ENCODE assay signal across 20 mouse cellular contexts in the genomic region with DNA sequence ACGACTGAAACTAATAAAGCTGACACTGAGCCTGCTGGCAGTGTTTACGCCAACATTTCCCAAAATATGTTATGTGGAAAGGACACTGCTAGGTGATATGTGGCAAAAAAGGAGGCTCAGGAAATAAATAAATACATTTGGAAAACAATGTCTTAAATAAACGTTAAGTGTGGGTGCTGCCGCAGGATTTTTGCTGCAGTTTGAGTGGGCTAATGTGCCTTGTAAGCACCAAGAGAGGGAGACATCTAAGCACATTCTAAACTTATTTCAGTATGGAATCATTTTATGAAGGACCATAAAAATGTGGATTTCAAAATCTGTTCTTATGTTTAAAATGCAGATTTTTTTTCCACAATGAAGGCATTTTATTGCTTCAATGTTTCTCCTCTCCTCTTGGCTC.
DNase-seq lines count a peak whose midpoint lies in the region; ATAC-seq and TF ChIP-seq lines count a peak whose summit lies in the region.
"Had no signal": no experiment of that assay in that cellular context is flagged by ENCODE, and none has a peak within 500 bp of the region (broad histone marks: within the 10 kb centered on the region; RNA-seq: fewer than 3 reads in every experiment).

No protein-coding gene starts in this region.

- no peak overlapping the region for H3K4me2 ChIP-seq in hindbrain, embryonic 11.5 days (replicated peaks; ENCODE audit: low read depth, low read length)
- H3K4me2 ChIP-seq: heart, embryonic 11.5 days; hindbrain, embryonic 13.5 days had no signal

- WGBS in hindbrain, embryonic 11.5 days, result 90% methylated on average over 4 of the region's 4 CpGs

- no peaks in the 10 kb centered on the region for H3K9me3 ChIP-seq in hindbrain, embryonic 11.5 days (ENCODE audit: control insufficient read depth, low read length)
- H3K9me3 ChIP-seq: forebrain, embryonic 10.5 days; hindbrain, embryonic 13.5 days had no signal

- H3K27me3 ChIP-seq in hindbrain, embryonic 11.5 days (ENCODE audit: control insufficient read depth, insufficient read depth, low read length), result no peaks in the 10 kb centered on the region
- H3K27me3 ChIP-seq: hindbrain, embryonic 13.5 days had no signal

- no peak for ATAC-seq in hindbrain, embryonic 11.5 days (ENCODE audit: low FRiP score)
- ATAC-seq: CD4-positive, CD25-positive, alpha-beta regulatory T cell, adult 4 months; forebrain, embryonic 14.5 days; hindbrain, embryonic 16.5 days had no signal

- TF ChIP-seq CTCF in layer of hippocampus, adult 2 months (conservative IDR thresholded peaks at IDR 0.05), result peak; percentile 28

- H3K36me3 ChIP-seq in hindbrain, embryonic 11.5 days (ENCODE audit: control insufficient read depth, insufficient read depth, low read length), result no peaks in the 10 kb centered on the region
- H3K36me3 ChIP-seq: forebrain, embryonic 10.5 days; hindbrain, embryonic 13.5 days had no signal

- H3K9ac ChIP-seq in hindbrain, embryonic 11.5 days (ENCODE audit: low read depth, low read length), result no peak overlapping the region
- H3K9ac ChIP-seq: hindbrain, embryonic 13.5 days had no signal

- DNase-seq in layer of hippocampus, adult 2 months (ENCODE audit: low spot score in 2 of 2), result no peak
- DNase-seq in layer of hippocampus, postnatal 10 days (ENCODE audit: low spot score in 2 of 2), result no peak
- peak; percentile 31 to 42 for DNase-seq in right cerebral cortex, adult 2 months (ENCODE audit: low spot score in 2 of 2)
- no peak for DNase-seq in right cerebral cortex, adult 18-20 months
- DNase-seq in telencephalon, adult 2 months (ENCODE audit: low read depth, low spot score), result peak; percentile 44
- no peak for DNase-seq in hindbrain, embryonic 11.5 days (ENCODE audit: low spot score)
- DNase-seq: adrenal gland, adult 2 months; adrenal gland, postnatal 14 days; cerebellum, adult 11-12 months; cerebellum, adult 8-10 months; cerebellum, postnatal 10 days; gastrocnemius, adult 2 months; gastrocnemius, postnatal 14 days; heart, adult 11 months had no signal

- H3K4me3 ChIP-seq in layer of hippocampus, adult 2 months, result no peak overlapping the region
- H3K4me3 ChIP-seq in hindbrain, embryonic 11.5 days (ENCODE audit: low read depth, low read length), result no peak overlapping the region
- H3K4me3 ChIP-seq: forebrain, embryonic 10.5 days; gastrocnemius, adult 2 months; hindbrain, embryonic 13.5 days had no signal

- H3K27ac ChIP-seq in layer of hippocampus, adult 2 months, result no peak overlapping the region
- H3K27ac ChIP-seq in hindbrain, embryonic 11.5 days (ENCODE audit: low read depth, low read length), result no peak overlapping the region
- H3K27ac ChIP-seq: forebrain, embryonic 10.5 days; gastrocnemius, adult 2 months; hindbrain, embryonic 13.5 days had no signal

- H3K4me1 ChIP-seq in hindbrain, embryonic 11.5 days (replicated peaks; ENCODE audit: control insufficient read depth, insufficient read depth, low read length), result no peaks in the 10 kb centered on the region
- H3K4me1 ChIP-seq: forebrain, embryonic 10.5 days; hindbrain, embryonic 13.5 days had no signal

Comparison
In these comparisons a context has a peak if more than half of its experiments do, and no peak if none do; other contexts are left out.
1. DNase-seq: peak in right cerebral cortex, adult 2 months (2 of 2) and telencephalon, adult 2 months (single experiment); none in layer of hippocampus, adult 2 months (0 of 2), layer of hippocampus, postnatal 10 days (0 of 2), right cerebral cortex, adult 18-20 months (single experiment) and hindbrain, embryonic 11.5 days (single experiment).